Comparison of ENCODE assay signal across 8 mouse cellular contexts in the genomic region with DNA sequence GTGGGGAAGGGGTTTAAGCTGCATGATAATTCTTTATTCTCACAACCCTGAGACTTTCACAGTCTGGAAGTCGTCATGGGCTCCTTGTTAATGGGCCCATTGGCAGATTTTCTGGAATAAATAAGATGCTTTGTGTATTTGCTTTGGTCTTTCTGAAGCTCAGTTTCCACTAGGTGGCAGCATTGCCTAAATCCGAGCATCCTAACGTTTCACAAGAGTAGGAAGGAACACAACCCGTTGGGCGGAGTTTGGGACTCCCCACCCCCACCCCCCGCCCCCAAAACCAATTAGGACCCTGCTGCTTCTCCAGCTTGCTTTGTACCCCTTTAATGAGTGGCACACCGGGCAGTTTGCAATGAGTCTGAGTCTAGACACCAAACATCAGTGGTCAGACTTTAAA.
DNase-seq lines count a peak whose midpoint lies in the region; ATAC-seq and TF ChIP-seq lines count a peak whose summit lies in the region.

No protein-coding gene starts in this region.

- TF ChIP-seq RAD21 in MEL (IDR thresholded peaks at IDR 0.05; ENCODE audit: low read depth, low read length) = peak; percentile 90

- WGBS in lung, embryonic 14.5 days = under 1% methylated on average over 7 of the region's 7 CpGs

- H3K4me2 ChIP-seq in lung, embryonic 14.5 days = peak overlapping the region; percentile 42

- no peak overlapping the region for H3K27ac ChIP-seq in MEL (ENCODE audit: control insufficient read depth, low read depth, low read length)
- no peak overlapping the region for H3K27ac ChIP-seq in lung, embryonic 14.5 days (ENCODE audit: low read depth)

- DNase-seq in MEL (ENCODE audit: low read depth, low spot score) = peak; percentile 89
- DNase-seq in cerebellum, adult 18-20 months = peak; percentile 83 to 85
- peak; percentile 93 for DNase-seq in forelimb bud, embryonic 11.5 days (ENCODE audit: low read depth, low spot score)
- DNase-seq in heart, postnatal 4 days = peak; percentile 87
- peak; percentile 75 to 93 for DNase-seq in layer of hippocampus, adult 18-20 months (ENCODE audit: low spot score in 2 of 2)
- peak; percentile 97 for DNase-seq in lung, embryonic 14.5 days
- DNase-seq in ovary, postnatal 10 days (ENCODE audit: low spot score) = peak; percentile 29
- peak; percentile 73 for DNase-seq in thymus, postnatal 14 days

- no peaks in the 10 kb centered on the region for H3K9me3 ChIP-seq in MEL (replicated peaks; ENCODE audit: insufficient read depth, low read length)
- no peaks in the 10 kb centered on the region for H3K9me3 ChIP-seq in lung, embryonic 14.5 days (ENCODE audit: low read depth, low read length)

- no peaks in the 10 kb centered on the region for H3K36me3 ChIP-seq in MEL (ENCODE audit: control insufficient read depth in 1 of 2, insufficient read depth in 2 of 2, low read length in 2 of 2)
- H3K36me3 ChIP-seq in lung, embryonic 14.5 days (ENCODE audit: insufficient read depth) = no peaks in the 10 kb centered on the region

- TF ChIP-seq POLR2A in MEL (IDR thresholded peaks at IDR 0.05; ENCODE audit: control insufficient read depth in 1 of 2, insufficient read depth in 1 of 2, low read depth in 1 of 2, low read length in 2 of 2, poor library complexity in 1 of 2) = no peak

- no peaks in the 10 kb centered on the region for H3K4me1 ChIP-seq in MEL (ENCODE audit: control insufficient read depth in 1 of 2, insufficient read depth in 2 of 2, low read length in 2 of 2)
- H3K4me1 ChIP-seq in lung, embryonic 14.5 days (ENCODE audit: insufficient read depth) = no peaks in the 10 kb centered on the region

- TF ChIP-seq EP300 in MEL (IDR thresholded peaks at IDR 0.05; ENCODE audit: low read depth in 1 of 2, low read length in 2 of 2) = no peak

- no peaks in the 10 kb centered on the region for H3K79me2 ChIP-seq in MEL (ENCODE audit: control insufficient read depth, insufficient read depth, low read length, poor library complexity)

- TF ChIP-seq CTCF in MEL (IDR thresholded peaks at IDR 0.05 in 2 of 3, conservative IDR thresholded peaks at IDR 0.05 in 1 of 3; ENCODE audit: control insufficient read depth in 1 of 3, insufficient read depth in 1 of 3, low read depth in 2 of 3, low read length in 3 of 3, poor library complexity in 1 of 3, severe bottlenecking in 1 of 3) = peak; percentile 60 to 81 (median 70)
- peak; percentile 81 for TF ChIP-seq CTCF in lung, embryonic 14.5 days (IDR thresholded peaks at IDR 0.05; ENCODE audit: low read depth)

- no peak overlapping the region; a peak in 1 of 4 replicates for H3K4me3 ChIP-seq in MEL (ENCODE audit: control insufficient read depth in 1 of 2, insufficient read depth in 1 of 2, low read depth in 2 of 2, low read length in 2 of 2)
- H3K4me3 ChIP-seq in lung, embryonic 14.5 days (ENCODE audit: low read depth, low read length) = no peak overlapping the region

- H3K27me3 ChIP-seq in MEL (ENCODE audit: control insufficient read depth in 1 of 2, insufficient read depth in 2 of 2, low read length in 2 of 2) = peaks cover 0 to 1% of the 10 kb centered on the region in 2 experiments; a peak in 2 of 4 replicates
- H3K27me3 ChIP-seq in lung, embryonic 14.5 days (ENCODE audit: insufficient read depth, low read length) = no peaks in the 10 kb centered on the region

- no peak overlapping the region for H3K9ac ChIP-seq in MEL (ENCODE audit: control insufficient read depth, low read depth, low read length, poor library complexity, severe bottlenecking)
- no peak overlapping the region for H3K9ac ChIP-seq in lung, embryonic 14.5 days

- ATAC-seq in lung, embryonic 14.5 days (ENCODE audit: insufficient read depth) = peak; percentile 91

TF ChIP-seq in MEL, 35 proteins besides CTCF, POLR2A, EP300 and RAD21:
- TF ChIP-seq MAX (IDR thresholded peaks at IDR 0.05; ENCODE audit: low read length) (no peak), SMC3 (IDR thresholded peaks at IDR 0.05; ENCODE audit: low read depth, low read length) (peak; percentile 90), ZC3H11A (IDR thresholded peaks at IDR 0.05; ENCODE audit: low read depth, low read length) (peak; percentile 79)

Comparison
In these comparisons a context has a peak if more than half of its experiments do, and no peak if none do; other contexts are left out.
1. DNase-seq: peak in every context shown above with its lines; median percentile 97 in lung, embryonic 14.5 days; 93 in forelimb bud, embryonic 11.5 days; 89 in MEL; 87 in heart, postnatal 4 days; 84 in cerebellum, adult 18-20 months; 84 in layer of hippocampus, adult 18-20 months; 73 in thymus, postnatal 14 days; 29 in ovary, postnatal 10 days.